Mouse (Mus musculus) heart, postnatal 0 days (tissue): ENCODE results near the gene Pabpc4. TPM values are rescaled to one million over a fixed set of nuclear protein-coding genes. Genes with fewer than 3 reads are reported as not detected.

ENCODE experiments used
- ATAC-seq: fragments of 200-750 bp; cut with Nextera tagmentation; 2 replicates; pipeline ENCODE4 v1.8.0; 2017; ENCODE audit warnings: low read depth, moderate number of reproducible peaks, moderate library complexity; ENCODE audit not compliant: insufficient read depth
- DNase-seq: peaks from one replicate; pipeline ENCODE4 v3.0.0-alpha.2; 2016; ENCODE audit warnings: low spot score
- H3K27ac ChIP-seq: fragments of 300-500 bp; sonication (generic); 2 replicates; pipeline ENCODE4 v1.5.1; 2014; ENCODE audit warnings: low read depth, mild to moderate bottlenecking
- H3K27me3 ChIP-seq: fragments of 300-500 bp; sonication (generic); 2 replicates; pipeline ENCODE4 v1.6.1; 2014; ENCODE audit warnings: low read length, mixed read lengths; ENCODE audit not compliant: control insufficient read depth, insufficient read depth
- H3K36me3 ChIP-seq: fragments of 300-500 bp; sonication (generic); replicated peaks from 2 replicates; pipeline ENCODE4 v1.6.1; 2014; ENCODE audit warnings: low read length, mixed read lengths; ENCODE audit not compliant: control insufficient read depth, insufficient read depth
- H3K4me1 ChIP-seq: fragments of 300-500 bp; sonication (generic); 2 replicates; pipeline ENCODE4 v1.6.1; 2014; ENCODE audit warnings: antibody characterized with exemption; ENCODE audit not compliant: control insufficient read depth, insufficient read depth
- H3K4me2 ChIP-seq: fragments of 300-500 bp; sonication (generic); 2 replicates; pipeline ENCODE4 v1.6.1; 2014; ENCODE audit warnings: low read depth, mild to moderate bottlenecking, low read length, moderate library complexity
- H3K4me3 ChIP-seq: fragments of 300-500 bp; sonication (generic); 2 replicates; pipeline ENCODE4 v1.5.1; 2014; ENCODE audit warnings: low read depth, low read length
- H3K9ac ChIP-seq: fragments of 300-500 bp; sonication (generic); replicated peaks from 2 replicates; pipeline ENCODE4 v1.6.1; 2014; ENCODE audit warnings: low read depth, low read length, mixed read lengths
- H3K9me3 ChIP-seq: fragments of 300-500 bp; sonication (generic); replicated peaks from 2 replicates; pipeline ENCODE4 v1.6.1; 2016; ENCODE audit warnings: low read length; ENCODE audit not compliant: control insufficient read depth
- CTCF ChIP-seq: IDR thresholded peaks from 2 replicates; pipeline ENCODE4 v1.5.1; 2016; ENCODE audit warnings: antibody characterized with exemption, control low read depth, low read depth
- EP300 ChIP-seq: IDR thresholded peaks from 2 replicates; pipeline ENCODE4 v1.6.1; 2016; ENCODE audit warnings: antibody characterized with exemption, low read depth
- WGBS: fragments of 180-500 bp; shearing (Covaris S2); extraction: QIAGEN DNeasy Blood & Tissue Kit; methylation state at CpG from one replicate; pipeline ENCODE4 v1.1.7; 2014; 5-methylcytosine and 5-hydroxymethylcytosine counted together
- polyA plus RNA-seq: library from polyadenylated mRNA; unstranded; fragments of >200 nt; fragmentation: Nextera tagmentation; extraction: Ambion mirVana; gene quantifications from 2 replicates; pipeline ENCODE4 v1.2.1, GENCODE M21; 2015
- total RNA-seq: library from RNA; depleted of rRNA; stranded (reverse); fragments of >200 nt; gene quantifications from 2 replicates; pipeline ENCODE4 v1.2.3, GENCODE M21; 2014; ENCODE audit warnings: low replicate concordance; rRNA removed

The Pabpc4 gene
- total RNA-seq, result 350 and 355 TPM in 2 replicates
- polyA plus RNA-seq, result 54.6 and 55.3 TPM in 2 replicates

GRCm38 (mm10) chr4:123261721-123262401, at the start of gene Pabpc4:
TSS of gene Pabpc4 (plus strand) at chr4:123262351.
- Histone ChIP-seq H3K27me3 (no peaks in the 10 kb centered on the region), H3K4me1 (peaks cover 10% of the 10 kb centered on the region), H3K9me3 (no peaks in the 10 kb centered on the region), H3K36me3 (no peaks in the 10 kb centered on the region), H3K4me2 (no peak within 1 kb of the TSS), H3K4me3 (no peak within 1 kb of the TSS), H3K9ac (no peak within 1 kb of the TSS), H3K27ac (no peak within 1 kb of the TSS)
- WGBS, result 62% methylated on average over 5 of the region's 5 CpGs
- no peak for ATAC-seq
- TF ChIP-seq CTCF (no peak), EP300 (no peak)
- no peak for DNase-seq

GRCm38 (mm10) chr4:123213975-123214374, 48.2 kb upstream of the Pabpc4 start:
- no peaks in the 10 kb centered on the region for H3K9me3 ChIP-seq
- no peaks in the 10 kb centered on the region for H3K4me1 ChIP-seq
- ATAC-seq, result no peak
- no peaks in the 10 kb centered on the region for H3K27me3 ChIP-seq
- no peaks in the 10 kb centered on the region for H3K36me3 ChIP-seq
- no peak overlapping the region for H3K27ac ChIP-seq
- no peak overlapping the region for H3K4me3 ChIP-seq
- H3K9ac ChIP-seq, result no peak overlapping the region
- DNase-seq, result no peak
- H3K4me2 ChIP-seq, result no peak overlapping the region
- TF ChIP-seq CTCF (no peak), EP300 (no peak)
- 90% methylated on average over 9 of the region's 9 CpGs for WGBS

- TF ChIP-seq CTCF (no peak), EP300 (no peak)
- H3K27me3 ChIP-seq, result no peaks in the 10 kb centered on the region
- ATAC-seq, result no peak
Measured at GRCm38 (mm10) chr4:123215367-123215766, 46.8 kb upstream of the Pabpc4 start.

GRCm38 (mm10) chr4:123216782-123217181, 45.4 kb upstream of the Pabpc4 start:
- Histone ChIP-seq H3K4me3 (no peak overlapping the region), H3K36me3 (no peaks in the 10 kb centered on the region), H3K27ac (no peak overlapping the region), H3K4me1 (0 out of 2 replicates have a peak, but pooled peaks cover 9% of the 10 kb centered on the region), H3K27me3 (no peaks in the 10 kb centered on the region), H3K9me3 (no peaks in the 10 kb centered on the region), H3K4me2 (no peak overlapping the region), H3K9ac (no peak overlapping the region)
- DNase-seq (peak; percentile 41), ATAC-seq (no peak)
- 27% methylated on average over 1 of the region's 1 CpGs for WGBS
- no peak for TF ChIP-seq EP300
- TF ChIP-seq CTCF, result peak; percentile 83

More at GRCm38 (mm10) chr4:123215367-123215766, 46.8 kb upstream of the Pabpc4 start:
- Histone ChIP-seq H3K4me2 (no peak overlapping the region), H3K4me3 (no peak overlapping the region), H3K9me3 (no peaks in the 10 kb centered on the region), H3K36me3 (no peaks in the 10 kb centered on the region), H3K27ac (no peak overlapping the region), H3K4me1 (0 out of 2 replicates have a peak, but pooled peaks cover 5% of the 10 kb centered on the region), H3K9ac (no peak overlapping the region)
- 78% methylated on average over 1 of the region's 1 CpGs for WGBS
- DNase-seq, result no peak

- Histone ChIP-seq H3K4me2 (no peak overlapping the region), H3K36me3 (no peaks in the 10 kb centered on the region), H3K27ac (0 out of 2 replicates have a peak overlapping the region, but pooled peaks have one; percentile 18), H3K4me3 (no peak overlapping the region), H3K27me3 (no peaks in the 10 kb centered on the region), H3K9me3 (no peaks in the 10 kb centered on the region), H3K9ac (no peak overlapping the region), H3K4me1 (0 out of 2 replicates have a peak, but pooled peaks cover 9% of the 10 kb centered on the region)
- peak; percentile 80 for DNase-seq
- TF ChIP-seq CTCF (peak; percentile 98), EP300 (no peak)
- ATAC-seq, result peak; percentile 81
- WGBS, result 65% methylated on average over 15 of the region's 15 CpGs
Measured at GRCm38 (mm10) chr4:123219720-123220357, 42.3 kb upstream of the Pabpc4 start.
